Comparison of ENCODE assay signal across 26 mouse cellular contexts in the genomic region with DNA sequence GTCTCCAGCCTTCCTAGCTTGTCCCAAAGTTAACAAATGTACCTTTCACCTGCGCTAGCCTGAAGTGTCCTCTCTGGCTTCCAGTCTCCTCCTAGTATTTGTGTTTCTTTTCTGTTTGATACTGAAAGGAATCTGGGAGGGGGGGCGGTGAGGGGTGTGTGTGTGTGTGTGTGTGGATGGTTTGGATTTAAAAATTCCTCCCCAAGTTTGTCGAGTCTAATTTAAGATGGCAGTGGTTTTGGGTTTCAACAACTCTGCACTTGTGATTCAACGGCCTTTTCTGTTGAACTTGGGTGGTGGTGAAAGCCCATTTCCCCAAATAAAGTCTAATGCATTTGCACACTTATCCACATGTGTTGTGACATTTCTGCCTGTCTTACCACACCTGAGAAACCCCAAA.
"Had no signal": no experiment of that assay in that cellular context is flagged by ENCODE, and none has a peak within 500 bp of the region (broad histone marks: within the 10 kb centered on the region; RNA-seq: fewer than 3 reads in every experiment).

No protein-coding gene starts in this region.

- DNase-seq: kidney, adult 2 months; kidney, postnatal 25 days; layer of hippocampus, adult 9-11 months; liver; lung, adult 18-20 months; lung, postnatal 10 days; lung, postnatal 36 days; midbrain, embryonic 14.5 days; right cerebral cortex, adult 18-20 months; right cerebral cortex, postnatal 14 days; spleen, adult 18-20 months; thymus, adult 2 months; thymus, postnatal 14 days; thymus, postnatal 4 days had no signal

- H3K9me3 ChIP-seq: limb, embryonic 13.5 days; liver, embryonic 12.5 days; liver, embryonic 15.5 days; lung, embryonic 15.5 days; megakaryocyte, embryonic 14.5 days; midbrain, embryonic 10.5 days; neural tube, embryonic 12.5 days; neural tube, embryonic 15.5 days had no signal

- H3K27me3 ChIP-seq: liver, embryonic 12.5 days; liver, embryonic 15.5 days; lung, embryonic 15.5 days; neural tube, embryonic 12.5 days; neural tube, embryonic 15.5 days had no signal

- H3K4me3 ChIP-seq: layer of hippocampus, adult 2 months; limb, embryonic 13.5 days; liver, embryonic 12.5 days; liver, embryonic 15.5 days; lung, embryonic 15.5 days; megakaryocyte, embryonic 14.5 days; midbrain, embryonic 10.5 days; neural tube, embryonic 12.5 days; neural tube, embryonic 15.5 days had no signal

- H3K27ac ChIP-seq: kidney, postnatal 0 days; layer of hippocampus, adult 2 months; limb, embryonic 13.5 days; liver, embryonic 12.5 days; liver, embryonic 15.5 days; lung, embryonic 15.5 days; midbrain, embryonic 10.5 days; neural tube, embryonic 12.5 days; neural tube, embryonic 15.5 days; stomach, postnatal 0 days had no signal

- H3K4me2 ChIP-seq: limb, embryonic 13.5 days; liver, embryonic 12.5 days; liver, embryonic 15.5 days; lung, embryonic 15.5 days; neural tube, embryonic 12.5 days; neural tube, embryonic 15.5 days had no signal

- ATAC-seq: intestine, postnatal 0 days; liver, embryonic 12.5 days had no signal

- H3K36me3 ChIP-seq: limb, embryonic 13.5 days; liver, embryonic 12.5 days; liver, embryonic 15.5 days; lung, embryonic 15.5 days; midbrain, embryonic 10.5 days; neural tube, embryonic 12.5 days; neural tube, embryonic 15.5 days had no signal

- H3K4me1 ChIP-seq: liver, embryonic 12.5 days; liver, embryonic 15.5 days; megakaryocyte, embryonic 14.5 days had no signal

- H3K9ac ChIP-seq: limb, embryonic 13.5 days; liver, embryonic 12.5 days; liver, embryonic 15.5 days; lung, embryonic 15.5 days; neural tube, embryonic 12.5 days; neural tube, embryonic 15.5 days had no signal
